Mouse (Mus musculus) cerebral cortex, adult 2 months (tissue): ENCODE measurements around the gene Cdh16.

ENCODE experiments used
- WGBS: fragments of 180-500 bp; shearing (Covaris S2); methylation state at CpG from one replicate; pipeline ENCODE4 v1.1.7; 2018; 5-methylcytosine and 5-hydroxymethylcytosine counted together

Gene Cdh16

GRCm38 (mm10) chr8:104624161-104624560, at the start of gene Cdh16:
Gene Cdh16, minus strand, starts transcription at chr8:104624396.
- 86% methylated on average over 6 of the region's 6 CpGs for WGBS

GRCm38 (mm10) chr8:104655614-104656013, 31.4 kb upstream of the Cdh16 start:
- WGBS, result 79% methylated on average over 4 of the region's 4 CpGs

GRCm38 (mm10) chr8:104654984-104655383, 30.8 kb upstream of the Cdh16 start:
- under 1% methylated on average over 3 of the region's 3 CpGs for WGBS

GRCm38 (mm10) chr8:104644187-104644586, 20.0 kb upstream of the Cdh16 start:
- 74% methylated on average over 3 of the region's 3 CpGs for WGBS

GRCm38 (mm10) chr8:104642324-104642654, 18.1 kb upstream of the Cdh16 start:
- 72% methylated on average over 6 of the region's 6 CpGs for WGBS

- under 1% methylated on average over 66 of the region's 66 CpGs for WGBS
Measured at GRCm38 (mm10) chr8:104641426-104642323, 17.5 kb upstream of the Cdh16 start, which contains the start of gene Ciao2b. Gene Ciao2b, minus strand, starts transcription at chr8:104641965.

- 11% methylated on average over 25 of the region's 25 CpGs for WGBS
Measured at GRCm38 (mm10) chr8:104640831-104641370, 16.7 kb upstream of the Cdh16 start.

GRCm38 (mm10) chr8:104640241-104640640, 16.0 kb upstream of the Cdh16 start:
- 85% methylated on average over 7 of the region's 7 CpGs for WGBS

GRCm38 (mm10) chr8:104638010-104638409, 13.8 kb upstream of the Cdh16 start:
- 69% methylated on average over 6 of the region's 6 CpGs for WGBS

GRCm38 (mm10) chr8:104635004-104635710, 11.0 kb upstream of the Cdh16 start:
- 89% methylated on average over 3 of the region's 3 CpGs for WGBS

- WGBS, result 81% methylated on average over 9 of the region's 9 CpGs
Measured at GRCm38 (mm10) chr8:104633156-104633744, 9.1 kb upstream of the Cdh16 start.

GRCm38 (mm10) chr8:104632486-104632885, 8.3 kb upstream of the Cdh16 start:
- WGBS, result 61% methylated on average over 6 of the region's 6 CpGs

- WGBS, result 27% methylated on average over 5 of the region's 5 CpGs
Measured at GRCm38 (mm10) chr8:104631975-104632374, 7.8 kb upstream of the Cdh16 start.

- WGBS, result 3% methylated on average over 19 of the region's 28 CpGs
Measured at GRCm38 (mm10) chr8:104630981-104631663, 6.9 kb upstream of the Cdh16 start, which contains the start of gene Rrad. Gene Rrad, minus strand, starts transcription at chr8:104631327.

GRCm38 (mm10) chr8:104630574-104630973, 6.4 kb upstream of the Cdh16 start:
- 4% methylated on average over 36 of the region's 36 CpGs for WGBS

- 29% methylated on average over 8 of the region's 8 CpGs for WGBS
Measured at GRCm38 (mm10) chr8:104630111-104630479, 5.9 kb upstream of the Cdh16 start.

GRCm38 (mm10) chr8:104629306-104630110, 5.3 kb upstream of the Cdh16 start:
- 67% methylated on average over 22 of the region's 22 CpGs for WGBS

- 96% methylated on average over 21 of the region's 21 CpGs for WGBS
Measured at GRCm38 (mm10) chr8:104628402-104628801, 4.2 kb upstream of the Cdh16 start.

GRCm38 (mm10) chr8:104627065-104627740, 3.0 kb upstream of the Cdh16 start:
- 70% methylated on average over 4 of the region's 4 CpGs for WGBS

- WGBS, result 84% methylated on average over 5 of the region's 5 CpGs
Measured at GRCm38 (mm10) chr8:104620765-104621164, 3.4 kb downstream of the Cdh16 start.
